Mouse (Mus musculus) heart, adult 2 months (tissue): ENCODE data around the gene Siglec1. TPM values are rescaled to one million over a fixed set of nuclear protein-coding genes. Genes with fewer than 3 reads are reported as not detected.

ENCODE experiments used
- DNase-seq, 2 experiments: peaks; one replicate each; pipeline ENCODE4 v3.0.0; 2021
- H3K27ac ChIP-seq: fragments of 200-600 bp; 2 replicates; pipeline ENCODE4 v1.8.1; 2022
- H3K27me3 ChIP-seq: fragments of 200-500 bp; 2 replicates; pipeline ENCODE4 v1.6.1; 2012; ENCODE audit warnings: mild to moderate bottlenecking, low read length, inconsistent platforms, mixed read lengths; ENCODE audit not compliant: control insufficient read depth, insufficient read depth
- H3K36me3 ChIP-seq: fragments of 200-500 bp; 2 replicates; pipeline ENCODE4 v1.6.1; 2012; ENCODE audit warnings: low read length, inconsistent platforms; ENCODE audit not compliant: control insufficient read depth, insufficient read depth
- H3K4me1 ChIP-seq: fragments of 200-500 bp; 2 replicates; pipeline ENCODE4 v1.6.1; 2011; ENCODE audit warnings: low read length; ENCODE audit not compliant: control insufficient read depth, insufficient read depth
- H3K4me3 ChIP-seq: fragments of 200-600 bp; 2 replicates; pipeline ENCODE4 v1.8.1; 2022
- H3K79me2 ChIP-seq: fragments of 200-500 bp; replicated peaks from 2 replicates; pipeline ENCODE4 v1.6.1; 2012; ENCODE audit warnings: mild to moderate bottlenecking, inconsistent platforms, low read length, moderate library complexity, mixed read lengths; ENCODE audit not compliant: control insufficient read depth, insufficient read depth
- H3K9ac ChIP-seq: fragments of 200-500 bp; 2 replicates; pipeline ENCODE4 v1.6.1; 2012; ENCODE audit warnings: low read depth, mild to moderate bottlenecking, control low read depth, inconsistent platforms, low read length, mixed read lengths
- CTCF ChIP-seq: fragments of 200-600 bp; IDR thresholded peaks from 2 replicates; pipeline ENCODE4 v1.8.1; 2022; ENCODE audit warnings: antibody characterized with exemption, mild to moderate bottlenecking, moderate library complexity
- EP300 ChIP-seq: fragments of 200-500 bp; IDR thresholded peaks from 2 replicates; pipeline ENCODE4 v1.6.1; 2011; ENCODE audit warnings: low read depth, low read length, control low read depth; ENCODE audit not compliant: insufficient read depth
- POLR2A ChIP-seq: fragments of 200-500 bp; IDR thresholded peaks from 2 replicates; pipeline ENCODE4 v1.6.1; 2011; ENCODE audit warnings: mild to moderate bottlenecking, low read depth, low read length, control low read depth; ENCODE audit not compliant: insufficient read depth
- WGBS: fragments of 180-500 bp; shearing (Covaris S2); methylation state at CpG from one replicate; pipeline ENCODE4 v1.1.7; 2018; 5-methylcytosine and 5-hydroxymethylcytosine counted together
- intact Hi-C: fragments of 180-260 bp; cut with DNase I; formaldehyde crosslinking; loops from one replicate; pipeline ENCODE4 v1.15.1; 2025
- polyA plus RNA-seq: library from polyadenylated mRNA; depleted of rRNA; stranded (reverse); fragments of >200 nt; gene quantifications from 2 replicates; pipeline ENCODE4 v1.2.3, GENCODE M21; 2012
- total RNA-seq, 2 experiments: library from RNA; stranded (reverse); gene quantifications; 2 replicates each; pipeline ENCODE4 v1.2.3; 2021

Gene Siglec1
- total and polyA plus RNA-seq, 3 experiments = 2.1 to 3.1 (median 2.5) TPM

GRCm38 (mm10) chr2:131067481-131067880, 19.1 kb downstream of the Siglec1 start:
- no peaks in the 10 kb centered on the region for H3K79me2 ChIP-seq
- H3K36me3 ChIP-seq = no peaks in the 10 kb centered on the region
- 60% methylated on average over 6 of the region's 6 CpGs for whole genome bisulfite sequencing
- peaks cover 1% of the 10 kb centered on the region; the same call in 1 of the 2 replicates for H3K27me3 ChIP-seq
- 0 out of 2 replicates have a peak, but pooled peaks cover 1% of the 10 kb centered on the region for H3K4me1 ChIP-seq
- no peak overlapping the region for H3K4me3 ChIP-seq
- intact Hi-C loops = no loop called here
- no peak overlapping the region for H3K27ac ChIP-seq
- no peak for TF ChIP-seq EP300
- TF ChIP-seq POLR2A = no peak
- TF ChIP-seq CTCF = no peak
- H3K9ac ChIP-seq = no peak overlapping the region
- DNase-seq = no peak

GRCm38 (mm10) chr2:131066342-131066741, 20.2 kb downstream of the Siglec1 start:
- no peaks in the 10 kb centered on the region for H3K79me2 ChIP-seq
- no peak overlapping the region for H3K4me3 ChIP-seq
- no peaks in the 10 kb centered on the region for H3K36me3 ChIP-seq
- TF ChIP-seq CTCF (no peak), EP300 (no peak), POLR2A (no peak)
- DNase-seq = no peak
- no peak overlapping the region for H3K9ac ChIP-seq
- WGBS = 64% methylated on average over 9 of the region's 9 CpGs
- peaks cover 1% of the 10 kb centered on the region; the same call in 1 of the 2 replicates for H3K4me1 ChIP-seq
- intact Hi-C loops = no loop called here
- H3K27ac ChIP-seq = no peak overlapping the region
- H3K27me3 ChIP-seq = peaks cover 1% of the 10 kb centered on the region; the same call in 1 of the 2 replicates

GRCm38 (mm10) chr2:131063404-131063864, 23.1 kb downstream of the Siglec1 start, which contains the start of gene Adam33:
TSS of gene Adam33 (minus strand) at chr2:131063814.
- no peak within 1 kb of the TSS for H3K27ac ChIP-seq
- peak in 1 of 2 experiments; percentile 39 for DNase-seq
- H3K27me3 ChIP-seq = peaks cover 1% of the 10 kb centered on the region; the same call in 1 of the 2 replicates
- no peak within 1 kb of the TSS for H3K9ac ChIP-seq
- intact Hi-C loops = no loop called here
- H3K36me3 ChIP-seq = no peaks in the 10 kb centered on the region
- H3K4me3 ChIP-seq = no peak within 1 kb of the TSS
- H3K4me1 ChIP-seq = peaks cover 8% of the 10 kb centered on the region
- no peaks in the 10 kb centered on the region for H3K79me2 ChIP-seq
- no peak for TF ChIP-seq CTCF
- 6% methylated on average over 23 of the region's 27 CpGs for WGBS

- no peak for DNase-seq
- Histone ChIP-seq H3K79me2 (no peaks in the 10 kb centered on the region), H3K4me3 (no peak overlapping the region), H3K4me1 (peaks cover 8% of the 10 kb centered on the region), H3K27ac (no peak overlapping the region), H3K9ac (no peak overlapping the region), H3K27me3 (peaks cover 1% of the 10 kb centered on the region; the same call in 1 of the 2 replicates), H3K36me3 (no peaks in the 10 kb centered on the region)
- WGBS = 25% methylated on average over 5 of the region's 5 CpGs
- TF ChIP-seq CTCF (no peak), POLR2A (no peak), EP300 (no peak)
- intact Hi-C loops = no loop called here
Measured at GRCm38 (mm10) chr2:131061607-131062006, 25.0 kb downstream of the Siglec1 start.

- DNase-seq = no peak
- Histone ChIP-seq H3K27me3 (peaks cover 1% of the 10 kb centered on the region; the same call in 1 of the 2 replicates), H3K36me3 (no peaks in the 10 kb centered on the region), H3K79me2 (no peaks in the 10 kb centered on the region), H3K9ac (no peak overlapping the region), H3K4me3 (no peak overlapping the region), H3K4me1 (peaks cover 8% of the 10 kb centered on the region), H3K27ac (no peak overlapping the region)
- TF ChIP-seq EP300 (no peak), CTCF (no peak), POLR2A (no peak)
- WGBS = 82% methylated on average over 6 of the region's 6 CpGs
- intact Hi-C loops = no loop called here
Measured at GRCm38 (mm10) chr2:131060784-131061183, 25.8 kb downstream of the Siglec1 start.

GRCm38 (mm10) chr2:131059781-131060540, 26.6 kb downstream of the Siglec1 start:
- Histone ChIP-seq H3K27me3 (peaks cover 2% of the 10 kb centered on the region; the same call in 1 of the 2 replicates), H3K79me2 (no peaks in the 10 kb centered on the region), H3K4me1 (peaks cover 8% of the 10 kb centered on the region), H3K4me3 (no peak overlapping the region), H3K27ac (peak overlapping the region; percentile 54), H3K36me3 (no peaks in the 10 kb centered on the region), H3K9ac (no peak overlapping the region)
- DNase-seq = peak in 1 of 2 experiments; percentile 61
- intact Hi-C loops = no loop called here
- TF ChIP-seq EP300 = no peak
- TF ChIP-seq POLR2A = no peak
- TF ChIP-seq CTCF = no peak
- 62% methylated on average over 9 of the region's 9 CpGs for WGBS
